Mouse (Mus musculus) thymus, postnatal 0 days (tissue): Measurements from ENCODE around the gene Als2cr12. TPM values are rescaled to one million over a fixed set of nuclear protein-coding genes. Genes with fewer than 3 reads are reported as not detected.
"Not testable (repeated sequence)": the region's sequence is repeated elsewhere in the genome, so short reads cannot be mapped to it uniquely, and the experiment has no call there.

Experiments
- DNase-seq: peaks from one replicate; pipeline ENCODE4 v3.0.0-alpha.2; 2015; ENCODE audit warnings: low spot score
- polyA plus RNA-seq: library from polyadenylated mRNA; unstranded; fragments of >200 nt; fragmentation: Nextera tagmentation; extraction: Ambion mirVana; gene quantifications from 2 replicates; pipeline ENCODE4 v1.2.1, GENCODE M21; 2015

Als2cr12 gene
- polyA plus RNA-seq, 1 experiment from 2014 or later: 0.35 TPM

GRCm38 (mm10) chr1:58690834-58691488, 4.8 kb downstream of the Als2cr12 start:
- DNase-seq: not testable (repeated sequence)

- DNase-seq: no peak
Observed at GRCm38 (mm10) chr1:58690006-58690744, 5.6 kb downstream of the Als2cr12 start.

DNA sequence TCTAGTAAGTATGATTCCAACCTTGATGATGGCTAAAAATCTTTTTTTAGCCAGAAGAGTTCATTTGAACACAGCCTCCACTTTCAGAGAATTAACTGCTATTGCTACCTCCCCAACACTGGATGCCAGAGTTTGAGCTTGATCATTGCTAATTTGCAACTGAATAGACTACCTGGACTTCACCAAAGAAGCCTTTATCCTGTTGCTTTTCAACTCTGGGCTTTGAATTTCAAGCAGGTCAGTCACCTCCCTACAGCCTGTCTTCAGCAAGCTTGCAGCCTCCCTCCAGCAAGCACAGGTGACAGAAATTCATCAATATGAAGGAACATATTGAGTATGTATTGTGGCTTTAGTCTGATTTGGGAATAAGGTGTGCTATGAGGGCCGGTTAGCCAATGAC, 6.4 kb downstream of the Als2cr12 start:
- no peak for DNase-seq

DNA sequence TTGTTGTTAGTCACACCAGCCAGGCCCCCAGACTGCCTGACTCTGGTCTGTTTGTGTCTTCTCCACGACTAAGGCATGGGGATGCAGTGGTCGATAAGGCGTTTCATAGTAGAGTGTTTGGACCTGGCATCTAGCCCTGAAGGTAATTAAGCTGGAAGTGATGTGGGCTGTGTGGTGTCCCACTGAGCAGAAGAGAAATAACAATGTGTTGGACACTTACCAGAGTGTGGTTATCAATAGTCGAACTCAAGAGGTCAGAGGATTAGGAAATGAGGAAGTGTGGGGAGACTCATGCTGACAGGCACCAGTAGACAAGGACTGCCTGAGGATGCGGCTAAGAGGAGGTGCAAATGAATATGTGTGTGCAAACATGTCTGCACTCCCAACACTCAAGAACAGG, 17.4 kb downstream of the Als2cr12 start:
- DNase-seq: not testable (repeated sequence)

DNA sequence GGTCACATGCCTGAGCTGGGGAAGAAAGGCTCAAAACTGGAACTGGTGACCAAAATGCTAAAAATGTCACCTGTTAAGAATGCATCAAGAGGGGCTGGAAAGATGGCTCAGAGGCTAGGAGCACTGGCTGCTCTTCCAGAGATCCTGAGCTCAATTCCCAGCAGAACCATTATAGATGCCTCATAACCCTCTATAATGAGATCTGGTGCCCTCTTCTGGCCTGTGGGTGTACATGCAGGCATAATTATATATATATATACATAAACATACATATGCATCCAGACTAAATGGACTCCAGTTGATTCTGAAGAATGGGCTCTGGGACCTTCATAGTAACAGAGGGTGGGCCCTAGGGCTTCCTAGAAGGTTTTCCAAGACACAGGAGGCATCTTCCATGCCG, 18.2 kb downstream of the Als2cr12 start:
- DNase-seq: peak; percentile 53

DNA sequence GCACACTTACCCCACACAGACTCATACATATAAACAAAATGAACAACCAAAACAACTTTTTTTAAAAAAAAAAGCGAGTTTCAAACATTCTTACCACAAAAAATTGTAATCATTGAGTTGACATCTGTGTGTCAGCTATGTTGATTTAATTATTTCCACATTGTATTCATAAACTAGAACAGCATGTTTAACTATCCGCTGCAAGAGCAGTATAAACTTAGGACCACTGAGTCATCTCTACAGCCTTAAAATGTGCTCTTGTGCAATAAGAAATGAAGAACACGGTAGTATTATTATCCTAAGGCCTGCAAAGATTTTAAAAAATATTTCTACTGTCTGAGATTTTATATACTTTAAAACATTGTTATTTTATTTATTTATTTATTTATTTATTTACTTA, 20.8 kb downstream of the Als2cr12 start:
- no peak for DNase-seq

- no peak for DNase-seq
Observed at GRCm38 (mm10) chr1:58672116-58672515, 23.7 kb downstream of the Als2cr12 start.

- not testable (repeated sequence) for DNase-seq
Observed at GRCm38 (mm10) chr1:58669635-58670034, 26.2 kb downstream of the Als2cr12 start.

DNA sequence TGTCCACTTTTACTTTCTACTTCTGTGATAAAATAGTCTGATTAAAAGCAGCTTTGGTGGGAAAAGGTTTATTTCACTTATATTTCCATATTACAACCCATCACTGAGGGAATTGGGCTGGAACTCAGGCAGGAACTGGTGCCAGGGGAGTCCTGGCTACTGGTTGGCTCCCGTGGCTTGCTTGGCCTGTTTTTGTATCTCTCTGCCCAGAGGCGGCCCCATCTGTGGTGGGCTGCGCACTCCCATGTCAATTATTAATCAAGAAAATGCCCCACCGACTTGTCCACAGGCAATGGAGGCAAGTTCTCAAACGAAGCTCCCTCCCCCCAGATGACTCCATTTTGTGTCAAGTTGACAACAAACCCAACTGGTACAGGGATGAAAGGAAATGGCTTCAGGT, 27.6 kb downstream of the Als2cr12 start:
- no peak for DNase-seq

GRCm38 (mm10) chr1:58663365-58663764, 32.4 kb downstream of the Als2cr12 start:
- not testable (repeated sequence) for DNase-seq

GRCm38 (mm10) chr1:58662671-58663070, 33.1 kb downstream of the Als2cr12 start:
- not testable (repeated sequence) for DNase-seq

DNA sequence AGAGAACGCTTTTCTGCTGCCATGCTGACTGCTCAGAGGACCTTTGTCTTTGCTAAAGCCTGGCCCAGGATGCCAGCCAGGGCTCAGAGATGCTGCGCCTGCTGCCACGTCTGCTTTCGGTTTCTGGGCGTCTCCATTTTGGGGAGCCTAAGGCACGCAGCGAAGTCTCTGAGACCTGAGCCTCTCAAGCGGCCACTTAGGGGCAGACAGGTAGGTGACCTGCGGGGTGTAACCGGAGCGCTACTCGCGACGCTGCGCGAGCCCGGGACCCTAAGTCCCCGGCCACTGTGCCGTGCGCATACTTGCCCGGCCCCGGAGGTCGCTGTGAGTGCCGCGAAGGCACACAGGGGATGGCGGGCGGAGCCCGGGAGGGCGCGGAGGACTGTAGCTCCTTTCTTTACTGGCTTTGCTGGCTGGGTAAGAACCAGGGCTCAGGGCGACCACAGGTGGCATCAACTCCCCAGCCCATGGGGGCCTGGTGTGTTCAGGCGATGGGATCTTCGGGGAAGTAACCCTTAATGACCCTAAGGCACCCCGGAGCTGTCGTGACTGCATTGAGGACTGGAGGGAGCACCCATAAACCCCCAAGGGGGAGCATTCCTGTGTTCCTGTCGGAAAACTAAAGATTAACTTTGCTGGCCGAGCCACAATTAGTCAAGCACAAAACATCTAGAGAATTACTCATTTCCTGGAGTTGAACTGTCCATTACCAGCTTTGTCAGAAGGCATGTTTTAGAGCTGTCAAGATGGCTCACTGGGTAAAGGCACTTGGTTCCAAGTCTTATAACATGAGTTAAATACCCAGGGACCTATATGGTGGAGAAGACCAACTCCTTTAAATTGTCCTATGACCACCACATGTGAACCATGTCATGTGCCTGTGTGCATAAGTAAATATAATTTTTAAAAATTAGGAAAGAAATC, 43.0 kb downstream of the Als2cr12 start:
- DNase-seq: peak; percentile 72

- peak; percentile 18 for DNase-seq
Observed at GRCm38 (mm10) chr1:58651571-58652456, 44.0 kb downstream of the Als2cr12 start.

DNA sequence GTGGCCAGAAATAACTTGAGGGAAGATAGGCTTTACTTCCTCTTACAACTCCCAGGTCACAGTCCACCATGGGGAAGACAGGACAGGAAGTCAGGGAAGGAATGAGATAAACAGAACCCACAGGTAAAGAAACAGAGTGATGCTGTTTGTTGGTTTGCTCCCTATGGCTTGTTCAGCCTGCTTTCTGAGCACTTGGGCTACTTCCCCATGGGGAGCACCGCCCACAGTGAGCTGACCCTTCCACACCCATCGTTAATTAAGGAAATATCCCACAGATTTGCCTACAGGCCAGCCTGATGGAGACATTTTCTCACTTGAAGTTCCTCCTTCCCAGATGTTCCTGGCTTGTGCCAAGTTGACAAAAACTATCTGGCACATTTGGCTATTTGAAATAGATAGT, 66.9 kb downstream of the Als2cr12 start:
- DNase-seq: not testable (repeated sequence)

DNA sequence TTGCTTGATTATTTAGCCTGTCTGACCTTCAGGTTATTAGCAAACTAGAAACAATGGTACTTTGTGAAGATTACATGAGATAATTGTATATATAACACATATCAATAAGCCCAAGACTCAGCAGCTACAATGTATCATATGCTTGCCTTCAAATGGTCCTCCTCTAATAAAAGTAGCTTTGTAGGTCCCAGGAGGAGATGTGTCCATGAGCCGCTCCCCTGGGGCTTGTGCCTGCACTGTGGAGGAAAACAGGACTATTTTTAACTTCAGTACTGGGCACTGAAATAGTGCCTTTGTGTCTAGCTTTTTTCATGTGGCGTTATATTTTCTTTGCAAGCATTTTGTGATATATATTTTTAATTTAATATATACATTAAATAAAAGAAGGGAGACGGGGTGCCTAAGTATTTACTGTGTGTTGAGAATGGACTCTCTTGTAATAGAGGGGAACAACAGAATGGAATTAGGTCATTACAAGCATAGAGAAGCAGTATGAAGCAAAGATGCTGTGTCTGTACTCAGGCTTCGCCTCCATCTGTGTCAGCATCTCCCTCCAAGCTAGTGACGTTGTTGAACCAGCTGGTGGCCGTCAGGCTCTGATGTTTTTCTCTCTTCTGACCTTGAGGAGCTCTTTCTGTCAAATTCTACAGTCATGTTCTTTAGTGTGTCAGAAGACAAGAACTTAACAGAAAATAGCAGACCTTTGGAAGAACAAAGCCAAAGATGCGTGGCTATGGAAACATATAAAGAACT, 73.6 kb downstream of the Als2cr12 start:
- no peak for DNase-seq

- no peak for DNase-seq
Observed at GRCm38 (mm10) chr1:58621251-58621650, 74.5 kb downstream of the Als2cr12 start.

DNA sequence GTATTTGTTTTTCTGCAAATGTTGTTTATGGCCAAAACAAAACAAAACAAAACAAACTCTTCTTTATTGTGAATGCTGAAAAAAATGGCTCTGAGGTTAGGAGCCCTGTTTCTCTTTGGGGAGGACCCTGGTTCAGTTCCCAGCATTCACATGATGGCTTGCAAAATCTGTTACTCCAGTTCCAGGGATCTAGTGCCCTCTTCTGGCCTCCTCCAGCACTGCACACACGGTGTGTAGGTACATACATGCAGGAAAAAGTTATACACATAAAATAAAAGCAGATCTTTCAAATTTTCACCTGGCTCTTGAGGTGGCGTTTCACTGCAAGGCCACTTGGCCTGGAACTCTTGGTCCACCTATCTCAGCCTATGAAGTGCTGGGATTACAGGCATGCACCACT, 77.0 kb downstream of the Als2cr12 start:
- no peak for DNase-seq

DNA sequence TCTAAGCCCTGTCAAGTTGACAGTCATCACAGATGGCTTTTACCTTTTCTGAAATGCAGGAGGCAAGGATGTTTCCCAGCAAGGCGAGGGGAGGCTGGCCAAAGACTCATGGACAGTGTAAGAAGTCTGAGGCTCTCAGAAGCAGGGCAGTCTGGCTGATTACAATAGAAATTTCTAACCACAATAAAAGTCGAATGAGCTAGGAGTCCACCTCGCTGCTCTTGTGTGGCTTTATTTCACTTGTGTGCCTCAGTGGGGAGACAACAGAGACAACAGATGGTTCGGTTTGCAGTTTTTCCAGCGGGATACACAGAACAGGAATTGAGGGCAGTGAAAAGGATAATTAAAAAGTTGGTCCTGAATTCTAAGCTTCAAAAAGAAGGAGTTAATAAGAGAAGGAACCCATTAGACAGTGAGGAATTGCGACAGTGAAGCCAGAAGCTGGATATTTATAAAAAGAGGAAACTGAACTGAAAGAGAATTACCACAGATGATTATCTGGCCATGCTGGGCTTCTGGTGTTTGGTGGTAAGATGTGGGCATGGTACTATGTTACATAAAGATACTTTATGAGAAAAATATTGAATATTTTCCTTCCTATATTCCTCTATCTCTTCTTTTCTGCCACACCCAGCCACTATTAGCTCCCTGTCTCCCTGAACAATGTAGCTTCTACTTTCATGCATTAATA, 77.7 kb downstream of the Als2cr12 start:
- DNase-seq: no peak

DNA sequence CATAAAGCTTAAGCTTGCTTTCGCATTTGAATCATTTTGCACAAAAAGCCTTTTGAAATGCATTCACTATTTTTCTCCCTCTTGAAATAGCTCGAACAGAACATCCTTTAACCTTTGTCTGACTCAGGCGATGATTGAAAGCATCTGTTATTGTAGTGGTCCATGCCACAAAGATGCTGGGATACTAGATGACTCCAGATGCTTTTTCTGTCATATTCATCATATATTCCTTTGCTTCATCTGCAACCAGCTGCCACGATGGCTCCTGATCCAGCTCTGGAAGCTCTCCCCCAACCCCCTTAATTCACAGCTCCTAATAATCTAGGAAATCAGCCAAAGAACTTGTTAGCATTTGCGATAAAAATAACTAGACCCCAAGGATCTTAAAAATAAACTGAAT, 78.7 kb downstream of the Als2cr12 start:
- no peak for DNase-seq
